Mouse (Mus musculus) erythroblast, embryonic 14.5 days (primary cell): ENCODE data around the gene Vps50.

Experiments
- GATA1 ChIP-seq: IDR thresholded peaks from 2 replicates; pipeline ENCODE4 v1.6.1; 2012; ENCODE audit warnings: low read length, inconsistent platforms, mixed read lengths
- TAL1 ChIP-seq: IDR thresholded peaks from 3 replicates; pipeline ENCODE4 v1.6.1; 2012; ENCODE audit warnings: low read length, inconsistent platforms, mixed read lengths

DNA sequence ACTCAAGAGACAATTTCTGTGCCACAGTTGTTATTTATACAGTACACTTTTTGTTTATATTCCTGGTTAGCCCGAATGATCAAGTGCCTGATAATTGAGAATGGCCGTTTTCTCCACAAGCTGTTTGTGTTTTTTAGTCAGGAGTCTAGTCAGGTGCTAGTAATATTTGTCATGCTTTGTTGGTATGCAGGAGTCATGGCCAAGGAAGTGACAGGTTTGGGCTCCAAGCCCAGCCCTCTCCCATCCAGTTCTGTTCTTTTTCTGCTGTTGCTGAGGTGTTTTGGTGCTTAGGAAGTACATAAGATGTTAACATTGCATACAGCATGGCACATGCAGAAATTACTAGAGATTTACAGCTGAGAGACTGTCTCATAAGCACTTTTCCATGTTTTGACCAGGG is 41.3 kb downstream of the Vps50 start:
- no peak for TF ChIP-seq GATA1
- TF ChIP-seq TAL1 = no peak
